Mouse (Mus musculus) erythroblast, adult 5-6 weeks (primary cell): ENCODE results near the gene Nes. TPM values are rescaled to one million over a fixed set of nuclear protein-coding genes. Genes with fewer than 3 reads are reported as not detected.

Source experiments
- ATAC-seq: replicated peaks from 2 replicates; pipeline ENCODE4 v1.8.0; 2016; ENCODE audit warnings: moderate number of reproducible peaks, mild to moderate bottlenecking, moderate TSS enrichment, inconsistent platforms; ENCODE audit not compliant: poor library complexity, low FRiP score, severe bottlenecking
- total RNA-seq, 2 experiments: library from RNA; stranded (forward) in 1 of 2; stranded (reverse) in 1 of 2; fragments of 150-400 nt in 1 of 2; fragments of 200-764, 138-1000 nt in 1 of 2; gene quantifications; 2 replicates each; pipeline versions ENCODE4 v1.2.3 to v1.2.4; 2015 to 2017; ENCODE audit warnings: low replicate concordance in 2 of 2

Nes gene
- total RNA-seq, 2 experiments from 2014 or later = not detected

GRCm38 (mm10) chr3:87949266-87949954 lies 21.5 kb upstream of the Nes start:
- no peak for ATAC-seq

DNA sequence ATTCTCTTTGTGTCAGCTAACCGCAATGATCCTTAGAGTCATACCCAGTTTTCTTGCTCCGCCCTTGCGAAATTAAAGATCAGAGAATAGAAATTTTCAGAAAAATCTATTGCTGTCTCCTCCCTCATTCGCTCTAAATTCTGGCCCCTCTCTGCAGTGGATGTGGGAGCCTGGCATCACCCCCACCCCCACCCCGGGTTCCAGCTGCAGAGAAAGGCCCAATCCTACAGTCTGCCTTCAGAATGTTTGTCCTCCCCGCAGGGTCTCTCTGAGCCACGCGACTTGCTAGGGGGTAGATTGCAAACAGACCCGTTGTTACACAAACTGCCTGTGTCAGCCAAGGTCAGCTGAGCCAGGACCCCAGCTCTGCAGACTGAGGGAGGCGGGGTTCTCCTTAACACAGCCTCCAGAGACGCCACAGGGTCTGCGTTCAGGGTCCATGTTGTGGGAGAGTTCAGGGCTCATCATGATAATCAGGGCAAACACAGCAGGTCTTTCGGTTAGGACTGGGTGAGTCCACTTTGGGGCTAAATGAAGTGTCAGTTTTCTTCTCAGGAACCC lies 20.8 kb upstream of the Nes start:
- no peak for ATAC-seq

GRCm38 (mm10) chr3:87951946-87952345 lies 18.9 kb upstream of the Nes start:
- ATAC-seq = no peak

DNA sequence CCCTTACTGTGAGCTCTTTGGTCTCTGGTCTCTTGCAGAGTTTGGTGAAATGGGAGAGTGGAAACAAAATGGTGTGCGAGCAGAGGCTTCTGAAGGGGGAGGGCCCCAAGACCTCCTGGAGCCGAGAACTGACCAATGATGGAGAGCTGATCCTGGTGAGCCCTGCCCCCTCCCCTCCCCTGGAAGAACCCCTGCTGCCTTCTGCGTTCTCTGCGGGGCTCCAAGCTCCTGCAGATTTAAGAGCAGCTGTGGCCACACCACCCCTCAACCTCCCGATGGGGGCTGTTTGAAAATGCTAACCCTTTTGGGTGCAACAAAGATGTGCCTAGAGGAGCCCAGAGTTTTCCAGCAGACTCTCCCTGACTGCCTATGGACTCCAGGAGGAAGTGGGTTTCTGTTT lies 18.4 kb upstream of the Nes start:
- no peak for ATAC-seq

DNA sequence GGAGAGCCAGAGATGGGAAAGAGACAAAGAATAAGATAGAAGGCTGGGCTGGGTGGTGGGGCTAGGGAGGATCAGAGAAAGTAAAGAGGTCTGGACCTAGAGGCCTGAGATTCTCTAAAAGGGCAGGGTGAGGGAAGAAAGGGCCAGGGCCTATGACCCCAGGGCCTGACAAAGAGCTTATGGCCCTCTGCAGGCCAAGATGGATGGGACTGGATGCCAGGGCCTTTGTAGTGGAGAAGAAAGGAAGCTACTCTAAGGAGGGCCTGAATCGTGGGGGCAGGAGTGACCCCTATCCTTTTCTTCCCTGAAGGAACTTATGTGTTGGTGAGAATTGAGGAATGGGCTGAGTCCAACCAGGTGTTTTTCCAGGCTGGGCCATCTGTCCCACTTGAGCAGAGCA lies 12.8 kb upstream of the Nes start:
- ATAC-seq = no peak

GRCm38 (mm10) chr3:87958476-87958875 lies 12.4 kb upstream of the Nes start:
- ATAC-seq = no peak

- no peak for ATAC-seq
Measured at GRCm38 (mm10) chr3:87958967-87959366, 11.9 kb upstream of the Nes start.

GRCm38 (mm10) chr3:87959371-87959770 lies 11.5 kb upstream of the Nes start:
- no peak for ATAC-seq

DNA sequence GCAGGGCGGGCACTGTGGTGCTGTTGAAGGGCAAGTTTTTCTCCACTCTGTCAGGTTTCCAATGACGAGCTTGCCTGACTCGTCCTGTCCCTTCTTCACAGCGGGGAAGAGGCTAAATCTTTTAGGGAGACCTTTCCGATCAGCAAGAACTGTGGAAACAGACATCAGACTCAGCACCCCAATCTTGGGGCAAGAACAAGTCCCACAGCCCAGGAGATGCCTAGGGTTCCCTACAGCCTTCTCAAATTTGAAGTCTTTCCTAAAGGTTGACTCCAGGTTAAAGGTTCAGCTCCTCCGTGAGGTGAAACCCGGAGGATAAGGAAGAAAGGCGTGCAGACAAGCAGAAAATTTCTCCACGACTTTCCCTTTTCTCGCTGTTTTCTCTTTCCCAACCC lies 10.7 kb upstream of the Nes start:
- ATAC-seq = no peak

GRCm38 (mm10) chr3:87960586-87961191 lies 10.2 kb upstream of the Nes start:
- ATAC-seq = 0 out of 2 replicates have a peak, but pooled peaks have one; percentile 60

GRCm38 (mm10) chr3:87970184-87970938 lies 517 bp upstream of the Nes start:
- ATAC-seq = no peak

DNA sequence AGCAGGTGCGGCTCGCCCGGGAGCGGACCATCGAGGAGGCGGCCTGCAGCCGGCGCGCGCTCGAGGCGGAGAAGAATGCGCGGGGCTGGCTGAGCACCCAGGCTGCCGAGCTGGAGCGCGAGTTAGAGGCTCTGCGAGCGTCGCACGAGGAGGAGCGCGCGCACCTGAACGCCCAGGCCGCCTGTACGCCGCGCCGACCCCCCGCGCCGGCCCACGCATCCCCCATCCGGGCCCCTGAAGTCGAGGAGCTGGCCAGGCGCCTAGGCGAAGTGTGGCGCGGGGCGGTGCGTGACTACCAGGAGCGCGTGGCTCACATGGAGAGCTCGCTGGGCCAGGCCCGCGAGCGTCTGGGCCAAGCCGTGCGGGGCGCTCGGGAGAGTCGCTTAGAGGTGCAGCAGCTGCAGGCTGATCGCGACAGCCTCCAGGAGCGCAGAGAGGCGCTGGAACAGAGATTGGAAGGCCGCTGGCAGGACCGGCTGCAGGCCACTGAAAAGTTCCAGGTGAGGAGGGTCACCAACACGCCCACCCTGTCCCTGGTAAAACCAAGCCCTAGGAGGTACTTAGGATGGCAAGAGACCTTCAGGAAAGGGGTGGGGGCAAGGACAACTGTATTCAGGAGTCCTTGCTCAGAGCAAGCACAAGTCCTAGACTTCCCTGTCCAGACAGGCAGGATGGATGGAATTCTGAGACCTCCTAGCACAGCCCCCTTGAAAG lies 768 bp downstream of the Nes start:
- ATAC-seq = no peak

DNA sequence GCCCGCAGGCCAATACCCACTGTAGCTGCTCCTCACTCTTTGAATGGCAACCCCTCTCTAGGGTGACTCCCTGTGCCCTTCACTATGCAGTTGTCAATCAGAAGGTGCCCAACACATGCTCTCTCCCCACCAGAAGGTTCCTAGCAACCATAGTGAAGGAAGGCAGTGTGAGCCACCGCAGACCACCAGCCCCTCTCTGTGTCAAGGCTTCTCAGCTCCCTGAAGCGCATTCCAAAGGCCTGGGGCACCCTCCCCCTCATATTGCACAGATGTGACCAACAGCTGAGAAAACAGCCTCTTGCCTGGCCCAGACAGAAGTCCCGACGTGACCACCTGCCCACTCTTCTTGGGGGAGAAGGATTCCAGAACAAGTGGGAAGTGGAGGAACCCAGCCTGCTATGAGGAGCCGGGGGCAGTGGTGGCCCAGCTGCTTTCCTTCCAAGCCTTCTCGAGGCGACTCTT lies 1.4 kb downstream of the Nes start:
- ATAC-seq = no peak

GRCm38 (mm10) chr3:87972776-87973175 lies 1.9 kb downstream of the Nes start:
- no peak for ATAC-seq

DNA sequence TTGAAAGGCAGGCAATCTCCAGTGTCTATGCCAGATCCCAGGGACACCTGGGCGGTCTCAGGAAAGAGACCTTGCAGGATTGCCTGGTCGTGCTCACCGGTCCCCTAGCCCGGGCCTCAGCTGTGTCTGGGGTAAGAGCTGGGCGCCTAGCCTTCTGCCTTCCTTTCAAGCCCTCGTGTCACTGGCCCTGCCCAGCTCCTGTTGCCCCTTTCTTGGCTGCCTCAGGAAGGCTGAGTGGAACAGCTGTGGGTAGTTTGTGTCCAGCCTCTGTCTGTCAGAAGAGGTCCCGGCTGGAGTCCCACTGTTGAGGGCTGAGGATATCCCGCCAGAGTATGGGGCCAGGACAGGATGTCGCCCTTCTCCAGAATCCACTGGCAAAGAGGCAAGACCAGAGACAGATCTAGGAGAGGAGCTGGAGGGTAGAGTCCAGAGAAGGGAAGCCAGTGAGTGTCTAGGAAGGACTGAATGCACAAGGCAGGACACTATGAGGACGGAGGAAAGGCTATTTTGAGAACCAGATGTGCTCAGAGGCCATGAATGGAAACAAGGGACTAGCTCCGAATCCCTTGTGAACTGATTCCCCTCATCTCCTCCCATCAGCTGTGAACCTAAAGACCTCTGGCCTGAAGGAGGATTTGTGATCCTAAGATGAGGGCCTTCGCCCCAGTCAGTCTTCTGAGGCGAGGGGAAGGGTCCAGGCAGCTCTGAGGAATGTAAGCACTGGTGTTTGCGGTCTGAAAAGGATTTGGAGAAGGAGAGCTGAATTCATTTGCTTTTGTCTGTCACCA lies 2.9 kb downstream of the Nes start:
- no peak for ATAC-seq

DNA sequence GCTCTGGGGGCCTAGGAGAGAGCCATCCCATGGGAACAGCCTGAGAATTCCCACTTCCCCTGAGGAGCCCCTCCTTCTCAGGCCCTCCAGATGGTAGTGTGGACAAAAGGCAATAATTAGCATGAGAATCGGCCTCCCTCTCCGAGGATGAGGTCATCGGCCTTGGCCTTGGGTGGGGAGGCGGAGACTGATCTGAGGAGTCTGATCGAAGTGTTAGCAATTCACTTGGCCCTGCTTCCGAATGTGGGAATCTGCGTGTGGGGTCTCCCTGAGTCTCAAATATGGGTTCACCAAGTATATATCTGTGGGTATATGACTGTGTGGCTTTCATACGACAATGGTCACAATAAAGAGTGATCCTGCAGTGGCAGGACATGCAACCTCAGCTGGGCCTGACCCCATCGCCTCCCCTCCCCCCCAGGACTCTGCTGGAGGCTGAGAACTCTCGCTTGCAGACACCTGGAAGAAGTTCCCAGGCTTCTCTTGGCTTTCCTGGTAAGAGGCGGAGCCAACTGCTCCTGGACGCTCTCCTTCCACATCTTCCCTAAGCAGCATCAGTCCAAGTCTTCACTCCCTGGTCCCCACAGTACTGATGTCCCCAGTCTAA lies 3.6 kb downstream of the Nes start:
- ATAC-seq = no peak

GRCm38 (mm10) chr3:87979493-87979892 lies 8.6 kb downstream of the Nes start:
- no peak for ATAC-seq

DNA sequence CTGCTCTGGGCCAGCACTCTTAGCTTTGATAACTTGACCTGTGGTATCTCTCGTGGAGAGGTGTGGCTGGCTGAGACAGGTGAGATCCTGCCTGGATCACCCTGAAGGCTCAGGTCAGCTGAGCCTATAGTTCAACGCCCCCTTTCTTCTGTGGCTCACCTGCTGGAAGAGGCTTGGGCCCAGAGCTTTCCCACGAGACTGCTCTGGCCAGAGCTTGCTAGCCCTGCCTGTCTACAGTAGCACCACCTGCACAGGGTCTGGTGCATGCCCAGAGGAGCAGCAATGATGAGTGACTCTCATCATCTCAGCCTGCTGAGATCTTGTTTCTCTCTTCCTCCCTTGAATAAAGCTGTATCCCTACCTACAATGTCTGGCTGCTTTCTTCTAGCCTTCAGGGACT lies 9.2 kb downstream of the Nes start:
- no peak for ATAC-seq

DNA sequence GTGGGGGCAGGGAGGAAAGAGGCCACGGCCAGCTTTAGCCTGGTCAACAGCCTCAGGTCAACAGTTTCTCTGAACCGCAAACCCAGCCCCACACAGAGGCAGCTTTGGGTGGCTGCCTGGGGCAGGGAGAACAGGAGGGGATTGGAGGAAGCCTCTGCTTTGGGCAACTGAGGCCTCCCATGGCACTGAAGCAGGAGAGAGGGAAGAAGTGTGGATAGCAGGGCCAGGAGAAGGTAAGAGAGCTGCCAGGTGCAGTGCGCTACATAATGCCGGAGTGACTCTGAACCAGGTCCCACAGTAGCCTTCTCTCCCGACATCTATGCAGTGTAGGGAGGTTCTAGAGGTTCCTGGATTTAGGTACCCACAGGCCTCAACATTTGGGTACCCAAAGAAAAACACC lies 9.8 kb downstream of the Nes start:
- no peak for ATAC-seq
